Mouse (Mus musculus) midbrain, embryonic 11.5 days (tissue): ENCODE measurements around the gene Gm29666. TPM values are rescaled to one million over a fixed set of nuclear protein-coding genes. Genes with fewer than 3 reads are reported as not detected.

Experiments used
- ATAC-seq: fragments of 200-750 bp; cut with Nextera tagmentation; 2 replicates; pipeline ENCODE4 v1.8.0; 2017; ENCODE audit warnings: moderate TSS enrichment, moderate library complexity; ENCODE audit not compliant: low FRiP score
- DNase-seq: peaks from one replicate; pipeline ENCODE4 v3.0.0; 2015; ENCODE audit warnings: low spot score; ENCODE audit errors: missing footprints
- H3K27ac ChIP-seq: fragments of 300-500 bp; sonication (generic); 2 replicates; pipeline ENCODE4 v1.5.1; 2014; ENCODE audit warnings: low read depth, low read length
- H3K27me3 ChIP-seq: fragments of 300-500 bp; sonication (generic); 2 replicates; pipeline ENCODE4 v1.6.1; 2014; ENCODE audit warnings: mild to moderate bottlenecking, low read length, moderate library complexity, mixed read lengths; ENCODE audit not compliant: control insufficient read depth, insufficient read depth
- H3K36me3 ChIP-seq: fragments of 300-500 bp; sonication (generic); 2 replicates; pipeline ENCODE4 v1.6.1; 2014; ENCODE audit warnings: mild to moderate bottlenecking, low read length, moderate library complexity, mixed read lengths; ENCODE audit not compliant: control insufficient read depth, insufficient read depth
- H3K4me1 ChIP-seq: fragments of 300-500 bp; sonication (generic); 2 replicates; pipeline ENCODE4 v1.6.1; 2014; ENCODE audit warnings: low read length; ENCODE audit not compliant: control insufficient read depth, insufficient read depth
- H3K4me2 ChIP-seq: fragments of 300-500 bp; sonication (generic); 2 replicates; pipeline ENCODE4 v1.6.1; 2014; ENCODE audit warnings: mild to moderate bottlenecking, moderate library complexity
- H3K4me3 ChIP-seq: fragments of 300-500 bp; sonication (generic); 2 replicates; pipeline ENCODE4 v1.5.1; 2014; ENCODE audit warnings: low read depth, low read length
- H3K9ac ChIP-seq: fragments of 300-500 bp; sonication (generic); 2 replicates; pipeline ENCODE4 v1.6.1; 2014; ENCODE audit warnings: low read length
- H3K9me3 ChIP-seq: fragments of 300-500 bp; sonication (generic); 2 replicates; pipeline ENCODE4 v1.6.1; 2016; ENCODE audit warnings: low read length; ENCODE audit not compliant: control insufficient read depth
- WGBS: fragments of 180-500 bp; shearing (Covaris S2); extraction: QIAGEN DNeasy Blood & Tissue Kit; methylation state at CpG from one replicate; pipeline ENCODE4 v1.1.7; 2014; 5-methylcytosine and 5-hydroxymethylcytosine counted together
- microRNA-seq: library from miRNA; unstranded; fragments of <30 nt; microRNA quantifications from one replicate; pipeline ENCODE4, GENCODE M21; 2017
- polyA plus RNA-seq: library from polyadenylated mRNA; unstranded; fragments of >200 nt; fragmentation: Nextera tagmentation; extraction: Ambion mirVana; gene quantifications from 2 replicates; pipeline ENCODE4 v1.2.1, GENCODE M21; 2014

Gene Gm29666
- polyA plus RNA-seq, 1 experiment from 2014 or later: 0.61 TPM

GRCm38 (mm10) chr15:84891246-84891645 lies 28.6 kb downstream of the Gm29666 start:
- peak; percentile 27; the same call in 1 of the 2 replicates for ATAC-seq
- H3K27ac ChIP-seq: no peak overlapping the region
- WGBS: 39% methylated on average over 3 of the region's 3 CpGs

GRCm38 (mm10) chr15:84888066-84888465 lies 31.8 kb downstream of the Gm29666 start:
- DNase-seq: no peak
- Histone ChIP-seq H3K9ac (no peak overlapping the region), H3K4me2 (no peak overlapping the region), H3K4me1 (peaks cover 2% of the 10 kb centered on the region), H3K9me3 (no peaks in the 10 kb centered on the region), H3K27ac (no peak overlapping the region), H3K27me3 (no peaks in the 10 kb centered on the region), H3K36me3 (no peaks in the 10 kb centered on the region), H3K4me3 (no peak overlapping the region)
- WGBS: 85% methylated on average over 12 of the region's 12 CpGs
- ATAC-seq: no peak

More at GRCm38 (mm10) chr15:84891246-84891645, 28.6 kb downstream of the Gm29666 start:
- Histone ChIP-seq H3K4me1 (peaks cover 2% of the 10 kb centered on the region), H3K9ac (no peak overlapping the region), H3K9me3 (no peaks in the 10 kb centered on the region), H3K4me2 (no peak overlapping the region), H3K36me3 (no peaks in the 10 kb centered on the region), H3K4me3 (no peak overlapping the region), H3K27me3 (no peaks in the 10 kb centered on the region)
- DNase-seq: no peak

- 88% methylated on average over 12 of the region's 12 CpGs for WGBS
- H3K36me3 ChIP-seq: no peaks in the 10 kb centered on the region
These were observed 42.6 kb downstream of the Gm29666 start for GRCm38 (mm10) chr15:84877029-84877815.

GRCm38 (mm10) chr15:84873867-84874266 lies 46.0 kb downstream of the Gm29666 start:
- H3K27ac ChIP-seq: no peak overlapping the region
- H3K4me2 ChIP-seq: no peak overlapping the region
- WGBS: 85% methylated on average over 4 of the region's 4 CpGs
- no peaks in the 10 kb centered on the region for H3K4me1 ChIP-seq
- no peaks in the 10 kb centered on the region for H3K36me3 ChIP-seq
- no peak overlapping the region for H3K4me3 ChIP-seq
- ATAC-seq: no peak
- H3K9me3 ChIP-seq: no peaks in the 10 kb centered on the region
- no peak for DNase-seq
- H3K27me3 ChIP-seq: no peaks in the 10 kb centered on the region
- H3K9ac ChIP-seq: no peak overlapping the region

More at GRCm38 (mm10) chr15:84877029-84877815, 42.6 kb downstream of the Gm29666 start:
- Histone ChIP-seq H3K27me3 (no peaks in the 10 kb centered on the region), H3K9me3 (no peaks in the 10 kb centered on the region), H3K4me1 (no peaks in the 10 kb centered on the region), H3K27ac (no peak overlapping the region), H3K4me3 (no peak overlapping the region), H3K4me2 (no peak overlapping the region), H3K9ac (no peak overlapping the region)
- ATAC-seq (no peak), DNase-seq (no peak)

- Histone ChIP-seq H3K9ac (no peak overlapping the region), H3K4me2 (no peak overlapping the region), H3K4me3 (no peak overlapping the region), H3K36me3 (no peaks in the 10 kb centered on the region), H3K27me3 (no peaks in the 10 kb centered on the region), H3K4me1 (no peaks in the 10 kb centered on the region), H3K9me3 (no peaks in the 10 kb centered on the region), H3K27ac (no peak overlapping the region)
- WGBS: 87% methylated on average over 11 of the region's 11 CpGs
- DNase-seq: no peak
- ATAC-seq: no peak
These were observed 46.8 kb downstream of the Gm29666 start for GRCm38 (mm10) chr15:84873079-84873478.

GRCm38 (mm10) chr15:84871802-84872201 lies 48.0 kb downstream of the Gm29666 start:
- WGBS: 86% methylated on average over 3 of the region's 3 CpGs
- Histone ChIP-seq H3K4me2 (no peak overlapping the region), H3K4me3 (no peak overlapping the region), H3K9me3 (no peaks in the 10 kb centered on the region), H3K9ac (no peak overlapping the region), H3K4me1 (no peaks in the 10 kb centered on the region), H3K27me3 (no peaks in the 10 kb centered on the region), H3K36me3 (no peaks in the 10 kb centered on the region), H3K27ac (no peak overlapping the region)
- ATAC-seq: no peak
- DNase-seq: no peak

GRCm38 (mm10) chr15:84861911-84862310 lies 57.9 kb downstream of the Gm29666 start:
- DNase-seq: no peak
- Histone ChIP-seq H3K27me3 (no peaks in the 10 kb centered on the region), H3K36me3 (no peaks in the 10 kb centered on the region), H3K4me2 (no peak overlapping the region), H3K27ac (no peak overlapping the region), H3K4me3 (no peak overlapping the region), H3K9me3 (no peaks in the 10 kb centered on the region), H3K4me1 (peaks cover 3% of the 10 kb centered on the region; the same call in 1 of the 2 replicates), H3K9ac (no peak overlapping the region)
- no peak for ATAC-seq
- WGBS: 93% methylated on average over 8 of the region's 8 CpGs

Small RNA genes within 50 kb of the gene (microRNA-seq; reads per million reads assigned to microRNA genes)
- 40.0 reads per million, percentile 43 among the genes with 10 or more reads in this experiment for gene Mir1249

Other genes with a start within 250 kb of the Gm29666 start
- gene Arhgap8, start 200.0 kb downstream of the Gm29666 start, polyA plus RNA-seq: 1.1 and 1.7 TPM in 2 replicates
- gene Phf21b, start 64.0 kb downstream of the Gm29666 start, polyA plus RNA-seq: 26.4 and 26.8 TPM in 2 replicates
- 66.8 and 71.7 TPM in 2 replicates for gene Nup50, start 3.4 kb upstream of the Gm29666 start, polyA plus RNA-seq
- 11.7 and 17.2 TPM in 2 replicates for gene 5031439G07Rik, start 68.5 kb upstream of the Gm29666 start, polyA plus RNA-seq
- 0.15 TPM in 1 of 2 replicates, not detected in the other for gene Upk3a, start 97.1 kb upstream of the Gm29666 start, polyA plus RNA-seq
- gene Fam118a, start 108.9 kb upstream of the Gm29666 start, polyA plus RNA-seq: 30.1 and 32.1 TPM in 2 replicates
- gene Smc1b, start 211.9 kb upstream of the Gm29666 start, polyA plus RNA-seq: 0.11 and 0.34 TPM in 2 replicates
- gene Ribc2, start 212.0 kb upstream of the Gm29666 start, polyA plus RNA-seq: 0.44 and 0.82 TPM in 2 replicates